Mouse (Mus musculus) brain, embryonic 18.5 days (tissue): Measurements from ENCODE around the gene Prrg2.

Experiments used
- DNase-seq: peaks from one replicate; pipeline ENCODE4 v3.0.0-alpha.2; 2012; ENCODE audit warnings: low read depth, low spot score

Prrg2 gene

GRCm38 (mm10) chr7:45058607-45059571 lies 3.6 kb downstream of the Prrg2 start:
- DNase-seq, result peak; percentile 39

- DNase-seq, result no peak
Observed at GRCm38 (mm10) chr7:45056972-45057348, 5.5 kb downstream of the Prrg2 start.

GRCm38 (mm10) chr7:45056329-45056971 lies 6.0 kb downstream of the Prrg2 start:
- no peak for DNase-seq

GRCm38 (mm10) chr7:45053931-45054510 lies 8.5 kb downstream of the Prrg2 start:
- DNase-seq, result peak; percentile 92

- DNase-seq, result peak; percentile 78
Observed at GRCm38 (mm10) chr7:45053117-45053930, 9.2 kb downstream of the Prrg2 start.

- DNase-seq, result no peak
Observed at GRCm38 (mm10) chr7:45052862-45053116, 9.7 kb downstream of the Prrg2 start, which contains the start of gene Prr12. TSS of gene Prr12 (minus strand) at chr7:45052881.

GRCm38 (mm10) chr7:45052181-45052861 lies 10.2 kb downstream of the Prrg2 start:
- DNase-seq, result peak; percentile 16

- DNase-seq, result no peak
Observed at GRCm38 (mm10) chr7:45051601-45051974, 10.9 kb downstream of the Prrg2 start.

- DNase-seq, result peak; percentile 79
Observed at GRCm38 (mm10) chr7:45050945-45051600, 11.4 kb downstream of the Prrg2 start.

- no peak for DNase-seq
Observed at GRCm38 (mm10) chr7:45048923-45049657, 13.4 kb downstream of the Prrg2 start.

- DNase-seq, result no peak
Observed at GRCm38 (mm10) chr7:45048001-45048890, 14.2 kb downstream of the Prrg2 start.

GRCm38 (mm10) chr7:45047491-45047890 lies 15.0 kb downstream of the Prrg2 start:
- no peak for DNase-seq

- no peak for DNase-seq
Observed at GRCm38 (mm10) chr7:45046853-45047350, 15.6 kb downstream of the Prrg2 start.

- no peak for DNase-seq
Observed at GRCm38 (mm10) chr7:45045741-45046140, 16.7 kb downstream of the Prrg2 start.

GRCm38 (mm10) chr7:45043307-45043706 lies 19.2 kb downstream of the Prrg2 start:
- DNase-seq, result no peak

- DNase-seq, result no peak
Observed at GRCm38 (mm10) chr7:45040851-45041250, 21.6 kb downstream of the Prrg2 start.

GRCm38 (mm10) chr7:45038411-45038810 lies 24.1 kb downstream of the Prrg2 start:
- no peak for DNase-seq

GRCm38 (mm10) chr7:45037720-45038361 lies 24.6 kb downstream of the Prrg2 start:
- no peak for DNase-seq
